Mouse (Mus musculus) stomach, postnatal 0 days (tissue): Measurements from ENCODE around the gene Il21r. TPM values are rescaled to one million over a fixed set of nuclear protein-coding genes. Genes with fewer than 3 reads are reported as not detected.

ENCODE experiments used
- ATAC-seq: fragments of 200-750 bp; cut with Nextera tagmentation; 2 replicates; pipeline ENCODE4 v1.8.0; 2017; ENCODE audit not compliant: low FRiP score, low TSS enrichment
- DNase-seq: peaks from one replicate; pipeline ENCODE4 v3.0.0-alpha.2; 2016; ENCODE audit warnings: low spot score
- H3K27ac ChIP-seq: fragments of 300-500 bp; sonication (generic); replicated peaks from 2 replicates; pipeline ENCODE4 v1.5.1; 2014; ENCODE audit warnings: mild to moderate bottlenecking, control low read depth
- H3K27me3 ChIP-seq: fragments of 300-500 bp; sonication (generic); 2 replicates; pipeline ENCODE4 v1.6.1; 2014; ENCODE audit warnings: low read length; ENCODE audit not compliant: control insufficient read depth, insufficient read depth
- H3K36me3 ChIP-seq: fragments of 300-500 bp; sonication (generic); 2 replicates; pipeline ENCODE4 v1.6.1; 2014; ENCODE audit warnings: low read length, mixed read lengths; ENCODE audit not compliant: control insufficient read depth, insufficient read depth
- H3K4me1 ChIP-seq: fragments of 300-500 bp; sonication (generic); replicated peaks from 2 replicates; pipeline ENCODE4 v1.6.1; 2014; ENCODE audit warnings: antibody characterized with exemption; ENCODE audit not compliant: control insufficient read depth, insufficient read depth
- H3K4me2 ChIP-seq: fragments of 300-500 bp; sonication (generic); replicated peaks from 2 replicates; pipeline ENCODE4 v1.6.1; 2014; ENCODE audit warnings: low read depth, mild to moderate bottlenecking, control low read depth, moderate library complexity
- H3K4me3 ChIP-seq: fragments of 300-500 bp; sonication (generic); 2 replicates; pipeline ENCODE4 v1.5.1; 2014; ENCODE audit warnings: low read depth, low read length, control low read depth
- H3K9ac ChIP-seq: fragments of 300-500 bp; sonication (generic); 2 replicates; pipeline ENCODE4 v1.6.1; 2014; ENCODE audit warnings: mild to moderate bottlenecking, low read length, control low read depth, mixed read lengths
- H3K9me3 ChIP-seq: fragments of 300-500 bp; sonication (generic); 2 replicates; pipeline ENCODE4 v1.6.1; 2016; ENCODE audit warnings: low read length; ENCODE audit not compliant: control insufficient read depth
- CTCF ChIP-seq: IDR thresholded peaks from 2 replicates; pipeline ENCODE4 v1.5.1; 2016; ENCODE audit warnings: antibody characterized with exemption, low read depth, mild to moderate bottlenecking, moderate library complexity
- EP300 ChIP-seq: optimal IDR thresholded peaks from 2 replicates; pipeline ENCODE3; 2016; ENCODE audit warnings: antibody characterized with exemption
- WGBS: fragments of 180-500 bp; shearing (Covaris S2); extraction: QIAGEN DNeasy Blood & Tissue Kit; methylation state at CpG from one replicate; pipeline ENCODE4 v1.1.7; 2014; 5-methylcytosine and 5-hydroxymethylcytosine counted together
- polyA plus RNA-seq: library from polyadenylated mRNA; unstranded; fragments of >200 nt; fragmentation: Nextera tagmentation; extraction: Ambion mirVana; gene quantifications from 2 replicates; pipeline ENCODE4 v1.2.1, GENCODE M21; 2015

Il21r gene
- polyA plus RNA-seq, 1 experiment from 2014 or later: 0.29 TPM

- Histone ChIP-seq H3K4me2 (no peak overlapping the region), H3K4me3 (no peak overlapping the region)
Measured at GRCm38 (mm10) chr7:125649013-125649412, 45.8 kb downstream of the Il21r start.

DNA sequence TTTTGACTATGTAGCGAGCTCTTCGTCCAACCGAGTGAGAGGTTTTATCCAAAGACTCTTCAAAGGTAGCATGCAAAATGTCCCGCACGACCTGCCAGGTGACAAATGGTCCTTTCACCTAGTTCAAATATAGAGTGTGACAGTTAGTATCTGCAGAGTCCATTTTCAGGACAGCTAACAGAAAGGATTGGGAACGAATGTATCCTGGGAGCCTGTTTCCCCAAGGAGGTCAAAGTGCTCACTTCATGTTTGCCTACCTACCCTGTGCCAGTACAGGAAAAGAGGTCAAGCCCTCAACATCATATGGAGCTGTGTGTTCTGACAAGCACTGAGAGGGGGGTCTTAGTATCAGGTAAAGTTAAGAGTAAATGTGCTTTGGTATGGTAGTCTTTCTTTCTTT, 54.3 kb downstream of the Il21r start:
- 87% methylated on average over 6 of the region's 6 CpGs for WGBS
- H3K27me3 ChIP-seq: no peaks in the 10 kb centered on the region
- no peaks in the 10 kb centered on the region for H3K9me3 ChIP-seq
- no peak for DNase-seq
- TF ChIP-seq EP300: no peak
- TF ChIP-seq CTCF: no peak
- peaks cover 52% of the 10 kb centered on the region for H3K36me3 ChIP-seq
- no peak overlapping the region for H3K9ac ChIP-seq
- H3K4me3 ChIP-seq: no peak overlapping the region
- no peak for ATAC-seq
- H3K27ac ChIP-seq: no peak overlapping the region
- no peak overlapping the region for H3K4me2 ChIP-seq
- no peaks in the 10 kb centered on the region for H3K4me1 ChIP-seq

More at GRCm38 (mm10) chr7:125649013-125649412, 45.8 kb downstream of the Il21r start:
- no peak for DNase-seq
- TF ChIP-seq EP300: no peak
- no peak for TF ChIP-seq CTCF
- no peak overlapping the region for H3K9ac ChIP-seq
- H3K4me1 ChIP-seq: no peaks in the 10 kb centered on the region
- no peaks in the 10 kb centered on the region for H3K27me3 ChIP-seq
- peaks cover 60% of the 10 kb centered on the region for H3K36me3 ChIP-seq
- 85% methylated on average over 1 of the region's 1 CpGs for WGBS
- no peak overlapping the region for H3K27ac ChIP-seq
- no peaks in the 10 kb centered on the region for H3K9me3 ChIP-seq
- ATAC-seq: no peak

DNA sequence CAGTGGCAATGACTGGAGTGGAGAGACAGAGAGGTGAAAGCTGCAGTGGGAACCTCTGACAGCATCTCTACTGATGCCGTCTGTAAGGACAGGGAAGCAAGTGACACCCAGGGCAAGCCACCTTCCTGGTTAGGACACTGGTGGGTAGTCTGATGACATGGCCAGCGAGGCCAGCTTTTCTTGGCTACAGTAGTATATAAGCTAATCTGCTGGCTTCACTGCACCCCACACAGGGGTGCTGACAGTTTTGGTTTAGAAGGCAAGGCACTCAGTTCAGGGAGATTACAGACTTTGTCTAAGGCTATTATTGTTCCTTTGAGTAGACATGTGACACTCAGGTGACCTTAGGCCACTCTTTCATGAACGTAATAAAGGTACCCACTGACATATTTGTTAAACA, 60.4 kb downstream of the Il21r start:
- Histone ChIP-seq H3K27ac (no peak overlapping the region), H3K9me3 (no peaks in the 10 kb centered on the region), H3K9ac (no peak overlapping the region), H3K36me3 (peaks cover 42% of the 10 kb centered on the region), H3K4me1 (no peaks in the 10 kb centered on the region), H3K4me2 (no peak overlapping the region), H3K4me3 (no peak overlapping the region), H3K27me3 (no peaks in the 10 kb centered on the region)
- DNase-seq (no peak), ATAC-seq (no peak)
- 73% methylated on average over 3 of the region's 3 CpGs for WGBS
- TF ChIP-seq CTCF (no peak), EP300 (no peak)

- no peak overlapping the region for H3K9ac ChIP-seq
- ATAC-seq (no peak), DNase-seq (no peak)
- no peaks in the 10 kb centered on the region for H3K4me1 ChIP-seq
- H3K27me3 ChIP-seq: no peaks in the 10 kb centered on the region
- no peak overlapping the region for H3K4me2 ChIP-seq
- H3K9me3 ChIP-seq: no peaks in the 10 kb centered on the region
- H3K27ac ChIP-seq: no peak overlapping the region
- no peak overlapping the region for H3K4me3 ChIP-seq
- TF ChIP-seq CTCF (no peak), EP300 (no peak)
- peaks cover 62% of the 10 kb centered on the region for H3K36me3 ChIP-seq
- WGBS: 87% methylated on average over 6 of the region's 6 CpGs
Measured at GRCm38 (mm10) chr7:125670865-125671264, 67.6 kb downstream of the Il21r start.

- no peak overlapping the region for H3K9ac ChIP-seq
- WGBS: 89% methylated on average over 8 of the region's 8 CpGs
- no peak overlapping the region for H3K27ac ChIP-seq
- no peaks in the 10 kb centered on the region for H3K4me1 ChIP-seq
- H3K36me3 ChIP-seq: peaks cover 65% of the 10 kb centered on the region
- ATAC-seq (no peak), DNase-seq (no peak)
- no peaks in the 10 kb centered on the region for H3K9me3 ChIP-seq
- H3K27me3 ChIP-seq: no peaks in the 10 kb centered on the region
- H3K4me2 ChIP-seq: no peak overlapping the region
- no peak overlapping the region for H3K4me3 ChIP-seq
- no peak for TF ChIP-seq CTCF
- no peak for TF ChIP-seq EP300
Measured at GRCm38 (mm10) chr7:125671396-125671795, 68.2 kb downstream of the Il21r start.

- no peak for ATAC-seq
- H3K27me3 ChIP-seq: no peaks in the 10 kb centered on the region
- TF ChIP-seq CTCF (peak; percentile 84), EP300 (no peak)
- no peaks in the 10 kb centered on the region for H3K4me1 ChIP-seq
- H3K36me3 ChIP-seq: peaks cover 73% of the 10 kb centered on the region
- 62% methylated on average over 2 of the region's 2 CpGs for WGBS
- H3K27ac ChIP-seq: no peak overlapping the region
- no peak overlapping the region for H3K9ac ChIP-seq
- no peak overlapping the region for H3K4me3 ChIP-seq
- DNase-seq: peak; percentile 51
- H3K9me3 ChIP-seq: no peaks in the 10 kb centered on the region
- no peak overlapping the region for H3K4me2 ChIP-seq
Measured at GRCm38 (mm10) chr7:125674916-125675315, 71.7 kb downstream of the Il21r start.
